Mouse (Mus musculus) forebrain, embryonic 16.5 days (tissue): ENCODE measurements around the gene Megf11. TPM values are rescaled to one million over a fixed set of nuclear protein-coding genes. Genes with fewer than 3 reads are reported as not detected.
A peak's percentile ranks its signal among the peaks of the same experiment; 100 is the strongest.

ENCODE experiments used
- ATAC-seq: fragments of 200-750 bp; cut with Nextera tagmentation; 2 replicates; pipeline ENCODE4 v1.8.0; 2017; ENCODE audit warnings: mild to moderate bottlenecking, moderate library complexity
- H3K27ac ChIP-seq: fragments of 300-500 bp; sonication (generic); 2 replicates; pipeline ENCODE4 v1.5.1; 2014; ENCODE audit warnings: low read length, control low read depth
- H3K27me3 ChIP-seq: fragments of 300-500 bp; sonication (generic); replicated peaks from 2 replicates; pipeline ENCODE4 v1.6.1; 2014; ENCODE audit warnings: low read length; ENCODE audit not compliant: control insufficient read depth, insufficient read depth
- H3K36me3 ChIP-seq: fragments of 300-500 bp; sonication (generic); 2 replicates; pipeline ENCODE4 v1.6.1; 2014; ENCODE audit not compliant: control insufficient read depth, insufficient read depth
- H3K4me1 ChIP-seq: fragments of 300-500 bp; sonication (generic); replicated peaks from 2 replicates; pipeline ENCODE4 v1.6.1; 2014; ENCODE audit warnings: low read length; ENCODE audit not compliant: control insufficient read depth, insufficient read depth
- H3K4me2 ChIP-seq: fragments of 300-500 bp; sonication (generic); 2 replicates; pipeline ENCODE4 v1.6.1; 2014; ENCODE audit warnings: mild to moderate bottlenecking, low read length, control low read depth
- H3K4me3 ChIP-seq: fragments of 300-500 bp; sonication (generic); replicated peaks from 2 replicates; pipeline ENCODE4 v1.5.1; 2014; ENCODE audit warnings: mild to moderate bottlenecking, low read length, control low read depth
- H3K9ac ChIP-seq: fragments of 300-500 bp; sonication (generic); replicated peaks from 2 replicates; pipeline ENCODE4 v1.6.1; 2014; ENCODE audit warnings: low read depth, low read length, control low read depth
- H3K9me3 ChIP-seq: fragments of 300-500 bp; sonication (generic); 2 replicates; pipeline ENCODE4 v1.6.1; 2016; ENCODE audit warnings: low read length; ENCODE audit not compliant: control insufficient read depth
- WGBS: fragments of 180-500 bp; shearing (Covaris S2); extraction: QIAGEN DNeasy Blood & Tissue Kit; methylation state at CpG from one replicate; pipeline ENCODE4 v1.1.7; 2014; 5-methylcytosine and 5-hydroxymethylcytosine counted together
- polyA plus RNA-seq: library from polyadenylated mRNA; unstranded; fragments of >200 nt; fragmentation: Nextera tagmentation; extraction: Ambion mirVana; gene quantifications from 2 replicates; pipeline ENCODE4 v1.2.1, GENCODE M21; 2015

Megf11 gene
- polyA plus RNA-seq, 1 experiment from 2014 or later, result 10.1 TPM

GRCm38 (mm10) chr9:64498929-64499328 lies 113.5 kb downstream of the Megf11 start:
- no peaks in the 10 kb centered on the region for H3K36me3 ChIP-seq
- H3K9ac ChIP-seq, result no peak overlapping the region
- H3K4me3 ChIP-seq, result no peak overlapping the region
- no peak overlapping the region for H3K4me2 ChIP-seq
- H3K4me1 ChIP-seq, result peaks cover 25% of the 10 kb centered on the region
- no peaks in the 10 kb centered on the region for H3K9me3 ChIP-seq
- no peak overlapping the region for H3K27ac ChIP-seq
- WGBS, result 20% methylated on average over 5 of the region's 5 CpGs
- no peaks in the 10 kb centered on the region for H3K27me3 ChIP-seq
- ATAC-seq, result peak; percentile 86

GRCm38 (mm10) chr9:64501211-64501610 lies 115.8 kb downstream of the Megf11 start:
- H3K36me3 ChIP-seq, result no peaks in the 10 kb centered on the region
- H3K27me3 ChIP-seq, result no peaks in the 10 kb centered on the region
- H3K4me1 ChIP-seq, result peaks cover 38% of the 10 kb centered on the region
- ATAC-seq, result no peak
- H3K4me3 ChIP-seq, result no peak overlapping the region
- no peaks in the 10 kb centered on the region for H3K9me3 ChIP-seq
- 94% methylated on average over 8 of the region's 8 CpGs for WGBS
- H3K27ac ChIP-seq, result no peak overlapping the region
- no peak overlapping the region for H3K9ac ChIP-seq
- H3K4me2 ChIP-seq, result no peak overlapping the region

GRCm38 (mm10) chr9:64503996-64504395 lies 118.6 kb downstream of the Megf11 start:
- no peak overlapping the region for H3K4me2 ChIP-seq
- WGBS, result 75% methylated on average over 1 of the region's 1 CpGs
- no peaks in the 10 kb centered on the region for H3K36me3 ChIP-seq
- H3K9me3 ChIP-seq, result no peaks in the 10 kb centered on the region
- no peak overlapping the region for H3K4me3 ChIP-seq
- H3K27me3 ChIP-seq, result no peaks in the 10 kb centered on the region
- ATAC-seq, result no peak
- no peak overlapping the region for H3K27ac ChIP-seq
- H3K4me1 ChIP-seq, result peaks cover 28% of the 10 kb centered on the region
- no peak overlapping the region for H3K9ac ChIP-seq

GRCm38 (mm10) chr9:64504456-64504855 lies 119.0 kb downstream of the Megf11 start:
- Histone ChIP-seq H3K4me3 (no peak overlapping the region), H3K9ac (no peak overlapping the region), H3K4me1 (peaks cover 24% of the 10 kb centered on the region), H3K27ac (no peak overlapping the region), H3K27me3 (no peaks in the 10 kb centered on the region), H3K4me2 (no peak overlapping the region), H3K9me3 (no peaks in the 10 kb centered on the region), H3K36me3 (no peaks in the 10 kb centered on the region)
- ATAC-seq, result no peak
- WGBS, result 84% methylated on average over 3 of the region's 3 CpGs

- 53% methylated on average over 8 of the region's 8 CpGs for WGBS
- Histone ChIP-seq H3K4me2 (no peak overlapping the region), H3K27ac (no peak overlapping the region), H3K9me3 (no peaks in the 10 kb centered on the region), H3K4me3 (no peak overlapping the region), H3K27me3 (no peaks in the 10 kb centered on the region), H3K36me3 (no peaks in the 10 kb centered on the region), H3K9ac (no peak overlapping the region), H3K4me1 (peaks cover 19% of the 10 kb centered on the region)
- peak; percentile 53 for ATAC-seq
Observed at GRCm38 (mm10) chr9:64504921-64505320, 119.5 kb downstream of the Megf11 start.

- H3K4me2 ChIP-seq, result no peak overlapping the region
- no peak overlapping the region for H3K27ac ChIP-seq
- ATAC-seq, result peak; percentile 73
- no peak overlapping the region for H3K9ac ChIP-seq
- H3K4me1 ChIP-seq, result peaks cover 16% of the 10 kb centered on the region
- H3K4me3 ChIP-seq, result no peak overlapping the region
- no peaks in the 10 kb centered on the region for H3K9me3 ChIP-seq
- H3K27me3 ChIP-seq, result no peaks in the 10 kb centered on the region
- 42% methylated on average over 11 of the region's 11 CpGs for WGBS
- no peaks in the 10 kb centered on the region for H3K36me3 ChIP-seq
Observed at GRCm38 (mm10) chr9:64506440-64507206, 121.2 kb downstream of the Megf11 start.

GRCm38 (mm10) chr9:64507207-64507517 lies 121.7 kb downstream of the Megf11 start:
- Histone ChIP-seq H3K4me1 (peaks cover 16% of the 10 kb centered on the region), H3K4me3 (no peak overlapping the region), H3K9ac (no peak overlapping the region), H3K9me3 (no peaks in the 10 kb centered on the region), H3K27ac (no peak overlapping the region), H3K27me3 (no peaks in the 10 kb centered on the region), H3K36me3 (no peaks in the 10 kb centered on the region), H3K4me2 (no peak overlapping the region)
- no peak for ATAC-seq
- WGBS, result 54% methylated on average over 6 of the region's 6 CpGs

GRCm38 (mm10) chr9:64507995-64508394 lies 122.6 kb downstream of the Megf11 start:
- no peak overlapping the region for H3K4me2 ChIP-seq
- H3K4me3 ChIP-seq, result no peak overlapping the region
- no peaks in the 10 kb centered on the region for H3K9me3 ChIP-seq
- 19% methylated on average over 7 of the region's 7 CpGs for WGBS
- no peak for ATAC-seq
- H3K9ac ChIP-seq, result no peak overlapping the region
- H3K36me3 ChIP-seq, result no peaks in the 10 kb centered on the region
- H3K27ac ChIP-seq, result no peak overlapping the region
- H3K4me1 ChIP-seq, result peaks cover 16% of the 10 kb centered on the region
- H3K27me3 ChIP-seq, result no peaks in the 10 kb centered on the region

GRCm38 (mm10) chr9:64514826-64515225 lies 129.4 kb downstream of the Megf11 start:
- Histone ChIP-seq H3K4me2 (no peak overlapping the region), H3K36me3 (no peaks in the 10 kb centered on the region), H3K4me3 (no peak overlapping the region), H3K9ac (no peak overlapping the region), H3K27ac (no peak overlapping the region), H3K4me1 (peaks cover 4% of the 10 kb centered on the region), H3K9me3 (no peaks in the 10 kb centered on the region), H3K27me3 (no peaks in the 10 kb centered on the region)
- 28% methylated on average over 6 of the region's 6 CpGs for WGBS
- no peak for ATAC-seq
